Mouse (Mus musculus): ENCODE data around the gene Kng1.
"Not testable (repeated sequence)": the region's sequence is repeated elsewhere in the genome, so short reads cannot be mapped to it uniquely, and the experiment has no call there.

The Kng1 gene

GRCm38 (mm10) chr16:23057668-23058447 is at the start of gene Kng1:
Kng1 (plus strand) TSS chr16:23057865.
- CTCF ChIA-PET: not testable (repeated sequence)

DNA sequence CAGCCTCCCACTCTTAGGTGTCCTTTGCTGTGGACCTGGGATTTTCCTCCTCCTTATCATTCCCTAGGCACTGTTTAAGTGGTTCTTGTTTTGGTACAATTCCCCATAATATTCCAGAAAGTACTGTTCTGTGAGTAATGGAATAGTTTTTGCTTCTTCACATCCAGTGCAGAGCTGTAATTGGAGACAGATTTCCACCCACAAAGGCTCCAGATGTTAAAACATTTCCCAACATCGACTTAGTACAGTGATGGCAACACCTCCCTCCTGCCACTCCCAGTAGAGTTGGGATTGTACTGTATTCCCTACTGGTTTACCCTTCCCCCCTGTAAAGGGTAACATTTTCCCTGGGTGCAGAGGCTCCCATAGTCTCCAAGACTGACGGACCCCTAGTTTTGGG is 43.9 kb upstream of the Kng1 start:
- CTCF ChIA-PET: not testable (repeated sequence)

DNA sequence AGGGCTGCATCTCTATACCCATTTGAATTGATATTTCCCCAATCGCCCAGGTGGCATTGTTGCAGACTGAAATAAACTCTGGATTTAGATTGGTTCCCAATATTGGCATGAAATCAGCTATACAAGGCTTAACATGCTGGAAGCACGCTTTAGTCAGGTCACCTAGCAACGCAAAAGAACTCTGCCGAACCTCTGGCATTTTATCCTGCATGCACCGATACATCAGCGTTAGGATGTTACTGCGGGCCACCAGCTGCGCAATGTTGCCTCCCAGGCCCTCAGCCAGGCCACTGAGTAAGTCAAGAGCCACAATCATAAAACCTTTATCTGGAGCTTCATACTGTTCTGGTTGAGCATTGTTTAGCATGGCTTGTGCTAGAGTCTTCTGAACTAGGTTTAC is 43.0 kb upstream of the Kng1 start:
- CTCF ChIA-PET: not testable (repeated sequence)

DNA sequence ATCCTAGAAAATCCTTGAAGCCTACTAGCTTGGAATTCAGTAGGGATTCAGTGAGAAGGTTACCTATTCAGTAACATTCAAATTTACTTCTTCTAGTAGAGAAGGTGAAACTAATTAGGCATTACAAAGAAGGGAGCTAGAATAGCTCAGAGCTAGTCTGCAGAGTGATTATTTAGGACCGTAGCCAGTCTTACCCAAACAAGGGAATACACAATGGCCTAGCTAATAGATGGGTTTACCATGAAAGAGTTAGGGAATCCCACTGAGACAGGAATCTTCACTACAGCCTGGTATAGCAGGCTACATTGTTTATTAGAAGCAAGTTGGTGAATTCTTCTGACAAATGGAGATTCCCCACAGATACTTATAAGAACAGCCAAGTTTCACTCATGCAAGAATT is 37.1 kb upstream of the Kng1 start:
- CTCF ChIA-PET: not testable (repeated sequence)

- CTCF ChIA-PET: no interaction called here
These were observed 32.6 kb upstream of the Kng1 start for GRCm38 (mm10) chr16:23025111-23025510.

- CTCF ChIA-PET: no interaction called here
These were observed 31.1 kb upstream of the Kng1 start for GRCm38 (mm10) chr16:23026582-23026981.

GRCm38 (mm10) chr16:23027341-23027740 is 30.3 kb upstream of the Kng1 start:
- CTCF ChIA-PET: not testable (repeated sequence)

GRCm38 (mm10) chr16:23028966-23029600 is 28.6 kb upstream of the Kng1 start, which contains the start of gene Kng2:
Kng2 (minus strand) TSS chr16:23029482.
- CTCF ChIA-PET: not testable (repeated sequence)

DNA sequence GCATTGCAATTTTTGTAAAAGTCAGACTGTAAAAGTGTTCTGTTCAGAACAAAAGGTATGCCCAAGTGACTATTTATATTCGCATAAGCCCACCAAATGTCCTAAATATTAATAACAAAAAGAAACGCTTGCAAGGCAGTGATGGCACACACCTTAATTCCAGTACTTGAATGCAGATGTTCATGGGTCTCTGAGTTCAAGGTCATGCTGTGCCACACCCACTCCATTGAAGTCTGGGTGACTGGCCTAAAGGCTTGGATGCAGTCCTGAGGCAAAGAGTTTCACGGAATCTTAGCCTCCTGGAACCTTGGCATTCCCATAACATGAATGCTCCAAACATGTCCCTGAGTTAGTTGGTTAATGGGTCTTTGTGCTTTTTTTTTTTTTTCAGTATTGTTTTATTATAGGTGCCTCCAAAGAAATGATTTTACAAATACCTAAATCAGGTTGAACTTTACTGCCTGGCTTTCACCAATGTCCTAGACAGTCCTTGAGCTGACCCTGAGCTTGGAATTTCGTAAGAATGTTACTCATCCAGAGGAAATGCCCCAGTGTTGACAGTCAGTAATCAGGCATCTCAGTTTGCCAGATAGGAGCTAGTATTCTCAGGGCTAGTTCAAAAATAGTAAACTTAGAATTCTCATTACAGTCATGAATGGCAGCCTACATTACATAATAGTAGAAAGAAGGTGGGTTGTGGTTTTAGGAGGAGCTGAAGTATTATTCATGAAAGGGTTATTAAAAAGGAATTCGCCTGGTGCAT is 26.8 kb upstream of the Kng1 start:
- CTCF ChIA-PET: no interaction called here

- CTCF ChIA-PET: no interaction called here
These were observed 24.0 kb upstream of the Kng1 start for GRCm38 (mm10) chr16:23033673-23034072.

DNA sequence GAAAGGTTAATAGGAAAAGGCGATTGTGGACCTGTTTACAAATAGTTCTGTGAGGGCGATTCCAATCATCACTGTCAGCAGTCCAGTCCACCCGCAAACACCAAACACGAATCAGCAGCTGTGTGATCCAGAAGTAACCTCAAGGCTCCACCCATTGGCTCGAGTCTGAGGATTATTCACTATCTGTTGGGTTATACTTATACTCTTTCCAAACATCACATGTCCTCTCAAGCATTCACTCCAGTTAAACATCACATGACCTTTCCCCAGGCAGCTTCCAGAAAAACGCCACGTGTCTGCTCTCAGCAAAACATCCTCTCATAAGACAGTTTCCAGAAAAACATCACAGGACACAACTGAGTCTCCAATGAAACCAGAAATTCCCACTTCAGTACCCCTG is 19.9 kb upstream of the Kng1 start:
- CTCF ChIA-PET: no interaction called here

DNA sequence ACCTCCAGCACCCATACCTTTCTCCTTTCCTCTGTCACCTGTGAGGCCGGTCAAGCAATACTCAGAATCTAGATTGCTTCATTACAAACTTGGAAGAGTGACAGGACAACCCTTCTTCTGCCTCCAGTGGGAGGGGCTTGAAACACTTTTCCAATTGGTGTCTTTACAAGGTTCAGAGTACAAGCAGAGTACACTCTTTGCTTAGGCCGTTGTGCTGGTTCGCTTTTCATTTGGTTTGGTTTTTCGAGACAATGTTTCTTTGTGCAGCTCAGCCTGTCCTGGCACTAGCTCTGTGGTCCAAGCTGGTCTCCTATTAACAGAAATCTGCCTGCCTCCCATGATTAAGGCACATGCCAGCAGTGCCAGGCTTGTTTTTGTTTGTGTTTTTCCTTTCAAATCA is 18.4 kb upstream of the Kng1 start:
- CTCF ChIA-PET: no interaction called here

DNA sequence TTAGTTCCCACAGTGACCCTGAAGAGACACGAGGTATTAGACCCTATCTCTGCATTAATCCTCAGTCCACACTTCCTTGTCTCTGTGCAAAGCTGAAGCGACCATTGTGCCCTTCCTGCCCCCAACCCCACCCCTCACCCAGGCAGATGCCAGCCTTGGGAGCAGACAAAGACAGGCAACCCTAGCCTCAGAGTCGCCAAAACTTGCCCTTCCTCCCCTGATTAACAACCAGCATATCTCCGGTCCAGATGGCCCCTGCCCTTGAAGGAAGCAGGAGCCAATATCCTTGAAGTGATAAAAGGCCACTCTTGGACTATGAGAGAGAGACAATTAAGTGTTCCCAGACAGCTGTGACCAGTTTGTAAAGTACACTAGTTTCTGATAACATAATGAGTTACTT is 16.8 kb upstream of the Kng1 start:
- CTCF ChIA-PET: no interaction called here

DNA sequence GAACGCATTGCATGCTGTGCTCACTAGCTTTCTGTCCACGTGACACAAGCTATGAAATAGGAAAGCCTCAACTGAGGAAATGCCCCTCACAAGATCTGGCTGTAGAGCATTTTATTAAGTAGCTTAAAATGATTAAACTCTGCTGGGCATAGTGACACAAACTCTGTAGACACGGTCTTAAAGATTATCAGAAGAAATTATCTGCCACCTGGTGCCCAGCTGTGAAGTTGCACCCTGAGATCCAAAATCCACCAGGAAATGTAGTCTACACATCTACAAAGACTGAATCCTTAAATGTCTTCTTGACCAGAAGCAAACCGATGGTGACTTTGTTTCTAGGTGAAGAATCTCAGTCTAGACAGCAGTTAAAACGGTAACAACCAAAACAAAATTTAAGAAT is 11.3 kb upstream of the Kng1 start:
- CTCF ChIA-PET: no interaction called here

DNA sequence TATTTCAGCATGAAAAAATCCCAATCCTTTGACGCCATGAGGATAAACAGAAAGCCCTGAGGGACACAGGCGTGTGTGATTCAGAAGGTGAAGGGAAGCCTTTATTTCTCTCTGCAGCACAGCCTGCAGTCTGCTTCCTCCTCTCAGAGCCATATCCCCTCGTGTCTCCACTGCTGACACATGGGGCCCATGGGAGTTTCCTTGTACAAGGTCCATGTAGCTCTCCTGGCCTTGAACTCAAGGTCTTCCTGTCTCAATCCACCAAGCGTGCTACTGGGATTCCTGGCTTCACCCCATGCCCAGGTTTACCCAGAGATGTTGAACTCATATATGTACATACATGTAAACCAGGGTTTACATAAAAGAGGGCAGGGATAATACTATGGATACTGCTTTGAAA is 2.0 kb downstream of the Kng1 start:
- CTCF ChIA-PET: not testable (repeated sequence)

DNA sequence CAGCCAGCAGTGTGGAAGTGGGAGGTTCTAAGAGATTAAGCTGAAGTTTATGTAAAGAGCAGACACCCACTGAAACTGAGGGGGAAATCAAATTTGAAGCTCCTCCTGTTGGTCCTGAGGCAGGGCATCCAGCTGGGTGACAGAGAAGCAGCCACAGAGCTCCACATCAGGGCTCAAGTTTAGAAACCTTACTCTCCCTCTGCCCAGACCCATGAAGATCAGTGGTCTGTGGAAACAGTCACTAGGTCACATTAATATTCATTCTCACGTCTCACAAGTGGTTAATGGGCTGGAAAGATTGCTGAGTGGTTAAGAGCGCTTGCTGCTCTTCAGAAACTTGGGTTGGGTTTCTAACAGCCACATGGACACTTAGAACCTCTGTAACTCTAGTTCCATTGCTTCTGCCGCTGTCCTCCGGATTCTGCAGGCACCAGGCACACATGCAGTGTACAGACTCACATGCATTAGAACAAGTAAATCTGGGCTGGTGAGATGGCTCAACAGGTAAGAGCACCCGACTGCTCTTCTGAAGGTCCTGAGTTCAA is 3.2 kb downstream of the Kng1 start:
- CTCF ChIA-PET: not testable (repeated sequence)

DNA sequence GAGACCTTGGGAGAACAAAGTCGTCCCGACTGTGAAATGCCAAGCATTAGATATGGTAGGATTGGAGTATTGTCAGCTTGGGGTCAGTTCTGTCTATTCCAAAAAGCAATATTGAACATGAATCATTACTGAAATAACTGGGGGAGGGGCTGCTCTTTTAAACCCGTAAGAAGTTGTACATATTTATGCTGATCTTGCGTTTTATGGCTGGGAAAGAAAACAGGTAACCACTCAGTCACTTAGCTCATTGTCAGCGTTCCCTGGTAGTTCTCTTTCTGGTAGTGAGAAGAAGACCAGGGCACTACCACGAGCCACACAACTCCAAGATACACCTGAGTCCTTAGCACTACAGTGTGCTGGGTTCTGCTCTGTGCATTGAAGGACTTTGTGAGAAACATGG is 19.9 kb downstream of the Kng1 start:
- CTCF ChIA-PET: not testable (repeated sequence)

GRCm38 (mm10) chr16:23087159-23087558 is 29.5 kb downstream of the Kng1 start:
- CTCF ChIA-PET: interaction anchor here (0.7 to 1.1 kb wide), 2 partner anchors 9 to 41 kb away, joined by 3 to 4 read pairs; no protein-coding TSS in a partner anchor

DNA sequence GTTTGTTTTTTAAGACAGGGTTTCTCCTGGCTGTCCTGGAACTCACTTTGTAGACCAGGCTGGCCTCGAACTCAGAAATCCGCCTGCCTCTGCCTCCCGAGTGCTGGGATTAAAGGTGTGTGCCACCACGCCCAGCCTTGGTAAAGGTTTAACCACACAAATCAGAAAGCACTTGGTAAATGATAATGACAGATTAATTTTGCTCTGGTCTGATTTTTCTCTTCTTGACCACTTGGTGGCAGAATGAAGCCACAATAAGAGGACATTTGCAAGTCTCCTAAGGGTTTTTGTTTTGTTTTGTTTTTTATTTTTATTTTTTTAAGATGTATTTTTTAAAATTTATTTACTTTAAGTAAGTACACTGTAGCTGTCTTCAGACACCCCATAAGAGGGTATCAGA is 30.0 kb downstream of the Kng1 start:
- CTCF ChIA-PET: not testable (repeated sequence)

DNA sequence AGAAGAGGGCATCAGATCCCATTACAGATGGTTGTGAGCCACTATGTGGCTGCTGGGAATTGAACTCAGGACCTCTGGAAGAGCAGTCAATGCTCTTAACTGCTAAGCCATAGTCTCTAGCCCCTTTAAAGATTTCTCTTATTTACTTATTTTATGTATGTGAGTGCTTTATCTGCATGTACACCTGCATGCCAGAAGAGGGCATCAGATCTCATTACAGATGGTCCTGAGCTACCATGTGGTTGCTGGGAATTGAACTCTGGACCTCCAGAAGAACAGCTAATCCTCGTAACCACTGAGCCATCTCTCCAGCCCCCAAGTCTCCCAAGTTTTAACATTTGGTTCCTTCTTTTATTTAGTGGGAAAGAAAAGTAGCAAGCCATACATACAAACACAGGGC is 30.8 kb downstream of the Kng1 start:
- CTCF ChIA-PET: interaction anchor here (0.5 kb wide), 1 partner anchor 13 kb away, joined by 3 read pairs; no protein-coding TSS in a partner anchor

GRCm38 (mm10) chr16:23091345-23091744 is 33.7 kb downstream of the Kng1 start:
- CTCF ChIA-PET: not testable (repeated sequence)

DNA sequence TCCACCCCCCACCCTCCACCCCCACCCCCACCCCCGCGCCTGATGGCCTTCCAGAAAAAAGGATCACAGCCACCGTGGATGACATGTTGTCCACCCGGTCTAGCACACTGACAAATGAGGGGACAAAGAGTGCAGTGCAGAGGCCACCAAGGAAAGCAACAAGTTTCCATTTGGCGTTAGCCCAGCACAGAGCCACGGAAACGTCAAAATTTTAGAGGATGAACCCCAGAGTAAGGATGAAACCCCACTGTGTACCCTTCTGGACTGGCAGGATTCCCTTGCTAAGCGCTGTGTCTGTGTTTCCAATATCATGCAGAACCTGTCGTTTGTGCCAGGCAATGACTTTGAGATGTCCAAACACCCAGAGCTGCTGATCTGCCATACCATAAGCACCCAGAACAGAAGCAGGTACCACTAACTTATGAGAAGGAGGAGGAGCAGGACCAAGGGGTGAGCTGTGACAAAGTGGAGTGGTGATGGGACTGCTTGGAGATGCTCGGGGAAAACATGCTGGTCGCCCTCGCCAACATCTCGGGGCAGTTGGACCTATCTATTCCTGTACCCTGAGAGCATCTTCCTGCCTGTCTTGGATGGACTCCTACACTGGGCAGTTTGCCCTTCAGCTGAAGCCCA is 35.8 kb downstream of the Kng1 start:
- CTCF ChIA-PET: no interaction called here
